Mouse (Mus musculus): ENCODE measurements around the gene Ctdspl. TPM values are rescaled to one million over a fixed set of nuclear protein-coding genes. Genes with fewer than 3 reads are reported as not detected.

Gene Ctdspl
- polyA plus RNA-seq, 1 experiment: 9.3 TPM

DNA sequence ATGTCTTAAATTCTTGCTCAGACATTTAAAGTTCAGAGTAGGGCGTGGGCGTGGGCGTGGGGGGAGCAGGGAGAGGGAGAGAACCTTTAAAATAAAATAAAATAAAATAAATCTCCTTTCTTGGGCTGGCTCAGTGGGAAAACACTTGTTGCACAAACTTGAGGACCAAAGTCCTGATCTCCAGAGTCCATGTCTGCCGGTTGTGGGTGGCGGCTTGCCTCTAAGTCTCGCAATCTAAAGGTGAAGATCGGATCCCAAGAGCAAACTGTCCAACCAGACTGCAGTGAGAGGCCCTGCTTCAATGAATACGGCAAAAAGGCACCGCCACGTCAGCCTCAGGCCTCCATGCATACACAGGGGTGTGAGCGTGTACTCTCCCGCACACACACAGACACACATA lies 13.6 kb downstream of the Ctdspl start:
- H3K27ac ChIP-seq (ENCODE audit: control insufficient read depth, insufficient read depth, low read length): no peak overlapping the region
- no peaks in the 10 kb centered on the region for H3K36me3 ChIP-seq (ENCODE audit: control insufficient read depth, insufficient read depth, low read length)
- TF ChIP-seq POLR2A (IDR thresholded peaks at IDR 0.05; ENCODE audit: control insufficient read depth, extremely low read depth, insufficient read depth, low read length, poor library complexity): no peak
- no peak for TF ChIP-seq CTCF (IDR thresholded peaks at IDR 0.05; ENCODE audit: borderline replicate concordance, control insufficient read depth, extremely low read depth, insufficient read depth, low read length, poor library complexity)
- no peaks in the 10 kb centered on the region for H3K27me3 ChIP-seq (ENCODE audit: control insufficient read depth, insufficient read depth, low read length)
- H3K4me1 ChIP-seq (replicated peaks; ENCODE audit: control insufficient read depth, insufficient read depth, low read length): no peaks in the 10 kb centered on the region
- WGBS: 96% methylated on average over 12 of the region's 12 CpGs
- no peak for DNase-seq
- H3K4me3 ChIP-seq (ENCODE audit: control insufficient read depth, insufficient read depth, low read length): no peak overlapping the region

DNA sequence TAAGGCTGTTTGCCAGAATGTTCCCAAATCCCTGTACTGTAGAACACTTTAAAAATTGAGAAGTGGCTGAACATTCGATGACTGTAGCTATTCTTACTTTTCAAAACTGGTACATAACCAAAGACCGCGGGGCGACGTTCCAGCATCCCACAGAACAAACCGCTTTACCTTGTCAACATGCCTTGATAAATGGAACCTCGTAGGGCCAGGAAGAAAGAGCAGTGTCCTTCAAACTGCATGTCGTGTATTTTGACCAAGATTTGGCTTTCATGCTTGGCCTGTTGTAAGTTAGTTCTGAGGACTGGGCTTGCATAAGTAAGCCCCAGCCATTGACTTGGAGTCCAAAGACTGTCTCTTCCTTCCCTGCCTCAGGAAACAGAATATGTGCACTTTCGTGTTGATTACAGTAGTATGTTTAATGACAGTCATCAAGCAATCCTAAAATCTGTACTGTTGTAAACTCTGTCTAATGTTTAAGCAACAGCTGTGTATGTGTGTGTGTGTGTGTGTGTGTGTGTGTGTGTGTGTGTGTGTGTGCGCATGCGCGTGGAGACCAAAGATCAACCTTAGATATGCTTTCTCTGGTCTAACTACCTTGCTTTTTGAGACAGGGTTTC lies 14.4 kb downstream of the Ctdspl start:
- H3K27ac ChIP-seq (ENCODE audit: control insufficient read depth, insufficient read depth, low read length): no peak overlapping the region
- H3K4me1 ChIP-seq (replicated peaks; ENCODE audit: control insufficient read depth, insufficient read depth, low read length): no peaks in the 10 kb centered on the region
- DNase-seq: no peak
- H3K4me3 ChIP-seq (ENCODE audit: control insufficient read depth, insufficient read depth, low read length): no peak overlapping the region
- no peaks in the 10 kb centered on the region for H3K36me3 ChIP-seq (ENCODE audit: control insufficient read depth, insufficient read depth, low read length)
- WGBS: 93% methylated on average over 12 of the region's 12 CpGs
- H3K27me3 ChIP-seq (ENCODE audit: control insufficient read depth, insufficient read depth, low read length): no peaks in the 10 kb centered on the region
- no peak for TF ChIP-seq POLR2A (IDR thresholded peaks at IDR 0.05; ENCODE audit: control insufficient read depth, extremely low read depth, insufficient read depth, low read length, poor library complexity)
- TF ChIP-seq CTCF (IDR thresholded peaks at IDR 0.05; ENCODE audit: borderline replicate concordance, control insufficient read depth, extremely low read depth, insufficient read depth, low read length, poor library complexity): no peak

DNA sequence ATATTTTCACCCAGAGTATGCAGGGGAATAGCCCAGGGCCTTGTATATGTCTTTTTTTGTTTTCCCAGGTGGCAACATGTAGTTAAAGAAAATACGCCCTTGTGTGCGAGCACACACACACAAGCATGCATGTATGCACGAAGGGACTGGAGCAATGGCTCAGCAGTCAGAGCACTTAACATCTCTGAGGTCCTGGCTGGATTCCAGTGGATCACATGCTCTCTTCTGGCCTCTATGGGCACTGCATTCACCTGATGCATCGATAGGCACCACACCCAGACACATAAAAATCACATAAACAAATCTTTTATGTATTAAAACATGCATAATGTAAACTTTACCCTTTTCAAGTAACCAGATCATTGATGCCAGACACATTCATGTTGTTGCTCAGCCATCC lies 15.8 kb downstream of the Ctdspl start:
- TF ChIP-seq POLR2A (IDR thresholded peaks at IDR 0.05; ENCODE audit: control insufficient read depth, extremely low read depth, insufficient read depth, low read length, poor library complexity): no peak
- no peak for TF ChIP-seq CTCF (IDR thresholded peaks at IDR 0.05; ENCODE audit: borderline replicate concordance, control insufficient read depth, extremely low read depth, insufficient read depth, low read length, poor library complexity)
- DNase-seq: no peak
- Histone ChIP-seq H3K27ac (ENCODE audit: control insufficient read depth, insufficient read depth, low read length) (no peak overlapping the region), H3K4me1 (replicated peaks; ENCODE audit: control insufficient read depth, insufficient read depth, low read length) (no peaks in the 10 kb centered on the region), H3K4me3 (ENCODE audit: control insufficient read depth, insufficient read depth, low read length) (no peak overlapping the region), H3K27me3 (ENCODE audit: control insufficient read depth, insufficient read depth, low read length) (no peaks in the 10 kb centered on the region), H3K36me3 (ENCODE audit: control insufficient read depth, insufficient read depth, low read length) (no peaks in the 10 kb centered on the region)
- 97% methylated on average over 4 of the region's 4 CpGs for WGBS

- Histone ChIP-seq H3K27me3 (ENCODE audit: control insufficient read depth, insufficient read depth, low read length) (no peaks in the 10 kb centered on the region), H3K36me3 (ENCODE audit: control insufficient read depth, insufficient read depth, low read length) (no peaks in the 10 kb centered on the region), H3K4me3 (ENCODE audit: control insufficient read depth, insufficient read depth, low read length) (no peak overlapping the region), H3K27ac (ENCODE audit: control insufficient read depth, insufficient read depth, low read length) (no peak overlapping the region), H3K4me1 (replicated peaks; ENCODE audit: control insufficient read depth, insufficient read depth, low read length) (no peaks in the 10 kb centered on the region)
- DNase-seq: no peak
- no peak for TF ChIP-seq POLR2A (IDR thresholded peaks at IDR 0.05; ENCODE audit: control insufficient read depth, extremely low read depth, insufficient read depth, low read length, poor library complexity)
- no peak for TF ChIP-seq CTCF (IDR thresholded peaks at IDR 0.05; ENCODE audit: borderline replicate concordance, control insufficient read depth, extremely low read depth, insufficient read depth, low read length, poor library complexity)
- 89% methylated on average over 5 of the region's 5 CpGs for WGBS
Observed at GRCm38 (mm10) chr9:118943941-118944340, 17.7 kb downstream of the Ctdspl start.

GRCm38 (mm10) chr9:118944388-118944787 lies 18.1 kb downstream of the Ctdspl start:
- Histone ChIP-seq H3K27ac (ENCODE audit: control insufficient read depth, insufficient read depth, low read length) (no peak overlapping the region), H3K27me3 (ENCODE audit: control insufficient read depth, insufficient read depth, low read length) (no peaks in the 10 kb centered on the region), H3K36me3 (ENCODE audit: control insufficient read depth, insufficient read depth, low read length) (no peaks in the 10 kb centered on the region), H3K4me3 (ENCODE audit: control insufficient read depth, insufficient read depth, low read length) (no peak overlapping the region), H3K4me1 (replicated peaks; ENCODE audit: control insufficient read depth, insufficient read depth, low read length) (no peaks in the 10 kb centered on the region)
- 92% methylated on average over 12 of the region's 12 CpGs for WGBS
- no peak for DNase-seq
- no peak for TF ChIP-seq POLR2A (IDR thresholded peaks at IDR 0.05; ENCODE audit: control insufficient read depth, extremely low read depth, insufficient read depth, low read length, poor library complexity)
- TF ChIP-seq CTCF (IDR thresholded peaks at IDR 0.05; ENCODE audit: borderline replicate concordance, control insufficient read depth, extremely low read depth, insufficient read depth, low read length, poor library complexity): no peak

- WGBS: 95% methylated on average over 5 of the region's 5 CpGs
- no peak for DNase-seq
- no peaks in the 10 kb centered on the region for H3K4me1 ChIP-seq (replicated peaks; ENCODE audit: control insufficient read depth, insufficient read depth, low read length)
- H3K27ac ChIP-seq (ENCODE audit: control insufficient read depth, insufficient read depth, low read length): no peak overlapping the region
- no peak overlapping the region for H3K4me3 ChIP-seq (ENCODE audit: control insufficient read depth, insufficient read depth, low read length)
- no peaks in the 10 kb centered on the region for H3K36me3 ChIP-seq (ENCODE audit: control insufficient read depth, insufficient read depth, low read length)
- TF ChIP-seq POLR2A (IDR thresholded peaks at IDR 0.05; ENCODE audit: control insufficient read depth, extremely low read depth, insufficient read depth, low read length, poor library complexity): no peak
- TF ChIP-seq CTCF (IDR thresholded peaks at IDR 0.05; ENCODE audit: borderline replicate concordance, control insufficient read depth, extremely low read depth, insufficient read depth, low read length, poor library complexity): no peak
- no peaks in the 10 kb centered on the region for H3K27me3 ChIP-seq (ENCODE audit: control insufficient read depth, insufficient read depth, low read length)
Observed at GRCm38 (mm10) chr9:118948486-118948885, 22.2 kb downstream of the Ctdspl start.

DNA sequence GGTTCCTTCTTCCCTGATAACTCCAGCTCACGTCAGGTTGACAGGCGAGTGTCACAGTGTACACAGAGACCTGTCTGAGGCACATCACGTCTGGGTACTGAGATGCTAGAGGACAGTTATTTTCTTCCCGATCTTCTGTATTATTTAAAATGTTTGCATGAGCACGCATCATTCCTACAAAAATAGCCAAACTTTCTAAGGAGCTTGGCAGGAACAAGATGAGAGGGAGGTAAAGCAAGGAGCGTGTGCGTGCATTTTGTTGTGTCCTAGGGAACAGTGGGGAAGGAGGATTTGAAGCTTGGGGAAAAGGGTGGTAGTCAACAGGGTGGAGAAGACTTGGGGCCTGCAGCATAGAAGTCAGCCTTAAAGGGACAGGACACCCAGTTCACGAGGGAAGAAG lies 22.9 kb downstream of the Ctdspl start:
- Histone ChIP-seq H3K4me1 (replicated peaks; ENCODE audit: control insufficient read depth, insufficient read depth, low read length) (no peaks in the 10 kb centered on the region), H3K27me3 (ENCODE audit: control insufficient read depth, insufficient read depth, low read length) (no peaks in the 10 kb centered on the region), H3K4me3 (ENCODE audit: control insufficient read depth, insufficient read depth, low read length) (no peak overlapping the region), H3K36me3 (ENCODE audit: control insufficient read depth, insufficient read depth, low read length) (no peaks in the 10 kb centered on the region), H3K27ac (ENCODE audit: control insufficient read depth, insufficient read depth, low read length) (no peak overlapping the region)
- 97% methylated on average over 8 of the region's 8 CpGs for WGBS
- DNase-seq: no peak
- TF ChIP-seq CTCF (IDR thresholded peaks at IDR 0.05; ENCODE audit: borderline replicate concordance, control insufficient read depth, extremely low read depth, insufficient read depth, low read length, poor library complexity) (no peak), POLR2A (IDR thresholded peaks at IDR 0.05; ENCODE audit: control insufficient read depth, extremely low read depth, insufficient read depth, low read length, poor library complexity) (no peak)
